Mouse (Mus musculus) sigmoid colon, adult 10 weeks (tissue): ENCODE measurements around the gene Gm49388. TPM values are rescaled to one million over a fixed set of nuclear protein-coding genes. Genes with fewer than 3 reads are reported as not detected.

Source experiments
- polyA plus RNA-seq: library from polyadenylated mRNA; stranded (reverse); fragments of 350-450 nt; fragmentation: Illumina TruSeq; extraction: RNeasy Lipid Tissue Mini Kit (QIAGEN cat#74804); gene quantifications from one replicate; pipeline ENCODE4 v1.2.3, GENCODE M21; 2014; ENCODE audit warnings: low read depth, low replicate concordance

Gene Gm49388
- polyA plus RNA-seq: not detected

DNA sequence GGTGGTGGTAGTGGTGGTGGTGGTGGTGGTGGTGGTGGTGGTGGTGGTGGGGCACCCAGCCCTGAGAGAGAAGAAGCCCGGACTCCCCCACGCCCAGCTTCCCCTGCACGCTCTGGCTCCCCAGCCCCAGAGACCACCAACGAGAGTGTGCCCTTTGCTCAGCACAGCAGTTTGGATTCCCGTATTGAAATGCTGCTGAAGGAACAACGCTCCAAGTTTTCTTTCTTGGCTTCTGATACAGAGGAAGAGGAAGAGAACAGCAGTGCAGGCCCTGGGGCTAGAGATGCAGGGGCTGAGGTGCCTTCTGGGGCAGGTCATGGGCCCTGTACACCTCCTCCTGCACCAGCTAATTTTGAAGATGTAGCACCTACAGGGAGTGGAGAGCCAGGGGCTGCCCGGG, at the start of gene Gm49388:
TSS of gene Gm49388 (plus strand) at position 301 of the 400 bp plus-strand sequence.

DNA sequence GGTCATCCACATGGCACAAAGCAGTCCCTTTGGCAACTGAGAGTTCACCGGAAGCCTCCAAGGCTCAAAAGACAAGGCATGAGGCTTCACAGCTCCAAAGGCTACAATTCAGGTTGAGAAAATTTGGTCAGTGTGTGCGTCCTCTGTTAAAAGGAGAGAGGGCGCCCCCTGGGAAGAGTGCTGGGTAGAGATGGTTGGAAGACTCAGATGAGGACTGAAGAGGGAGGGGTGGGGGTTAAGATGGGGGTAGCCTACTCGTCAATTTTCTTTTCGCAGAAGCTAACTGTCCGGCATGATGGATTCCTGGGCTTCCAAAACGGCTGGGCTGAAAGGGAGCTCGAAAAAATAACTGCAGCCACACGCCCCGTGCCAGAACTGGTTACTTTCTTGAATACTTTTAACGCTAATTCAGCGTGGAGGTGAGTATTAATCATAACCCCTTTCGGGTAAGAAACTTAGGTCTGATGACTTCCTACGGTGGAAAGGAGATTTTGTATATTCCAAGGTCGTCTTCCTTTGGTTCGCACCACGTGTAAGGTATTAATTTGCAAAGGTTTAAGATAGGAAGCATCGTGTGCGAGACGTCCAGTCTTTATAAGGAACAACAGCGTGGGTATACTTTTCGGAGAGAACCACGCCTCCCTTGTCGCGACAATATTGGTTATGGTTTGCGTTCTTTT, 40.9 kb upstream of the Gm49388 start, which contains the start of gene Fbxl19:
TSS of gene Fbxl19 (plus strand) at position 178 of the 680 bp plus-strand sequence.

DNA sequence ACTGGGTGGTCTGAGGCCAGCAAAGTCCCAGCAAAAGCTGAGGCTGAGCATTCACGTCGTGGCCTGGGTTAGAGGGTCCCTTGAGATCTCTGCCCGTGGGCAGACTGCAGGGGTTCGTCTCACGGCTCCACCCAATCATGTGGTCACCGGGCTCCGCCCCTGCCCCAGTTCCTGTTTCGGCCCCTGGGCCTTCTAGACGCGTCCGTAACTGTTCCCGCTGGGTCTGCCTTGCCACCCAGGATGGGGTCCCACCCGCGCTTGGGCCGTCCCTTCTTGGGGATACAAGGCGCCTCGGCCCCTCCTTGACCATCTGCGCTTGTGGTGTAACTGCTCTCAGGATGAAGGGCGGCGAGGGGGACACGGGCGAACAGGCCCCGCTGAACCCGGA, 15.8 kb upstream of the Gm49388 start, which contains the start of gene Orai3:
TSS of gene Orai3 (plus strand) at position 165 of the 388 bp plus-strand sequence.

DNA sequence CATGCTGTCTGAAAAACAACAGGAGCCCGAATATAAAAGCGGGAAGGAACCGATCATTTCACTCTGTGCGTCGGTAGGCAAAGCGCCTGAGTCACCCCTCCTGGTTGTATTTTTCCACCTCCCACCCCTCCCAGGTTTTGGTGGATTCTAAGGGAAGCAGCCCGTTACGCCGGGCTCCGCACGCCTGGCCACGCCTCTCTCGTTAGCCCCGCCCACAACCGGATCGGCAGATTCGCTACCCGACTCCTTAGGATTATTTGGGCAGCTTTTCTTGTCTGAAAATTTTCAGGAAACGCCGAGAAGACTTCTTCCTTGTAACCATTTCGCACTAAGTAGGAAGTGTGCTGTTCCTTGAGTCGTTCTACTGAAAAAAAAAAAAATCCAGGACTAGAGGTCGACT, 9.0 kb upstream of the Gm49388 start, which contains the start of gene Setd1a:
TSS of gene Setd1a (plus strand) at position 245 of the 400 bp plus-strand sequence.

DNA sequence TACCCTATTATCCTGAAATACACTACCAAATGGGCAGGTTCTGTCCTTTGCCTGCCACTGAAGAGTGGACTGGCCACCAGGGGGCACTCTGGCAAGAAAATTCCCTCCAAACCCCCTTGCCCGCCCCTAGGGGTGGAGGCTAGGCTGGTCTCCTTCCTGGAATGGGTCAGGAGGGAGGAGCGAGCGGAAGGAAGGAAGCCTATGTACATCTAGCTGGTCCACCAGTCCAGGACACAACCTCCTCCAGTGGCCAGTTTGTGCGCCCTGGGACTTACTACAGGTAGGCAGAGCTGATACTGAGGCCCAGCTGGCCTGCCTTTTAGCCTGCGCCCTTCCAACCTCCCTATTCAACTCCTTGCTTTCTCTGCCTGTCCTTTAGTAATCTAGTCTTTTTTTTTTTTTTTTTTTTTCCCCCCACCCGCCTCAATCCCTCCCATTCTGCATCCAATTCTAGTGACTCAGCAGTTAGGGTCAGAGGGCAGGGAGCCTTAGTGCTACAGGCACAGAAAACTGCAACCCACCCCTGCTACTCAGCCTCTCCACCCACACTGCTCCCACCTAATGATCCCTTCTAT, 15.1 kb downstream of the Gm49388 start, which contains the start of gene Hsd3b7:
TSS of gene Hsd3b7 (plus strand) at position 170 of the 575 bp plus-strand sequence.

DNA sequence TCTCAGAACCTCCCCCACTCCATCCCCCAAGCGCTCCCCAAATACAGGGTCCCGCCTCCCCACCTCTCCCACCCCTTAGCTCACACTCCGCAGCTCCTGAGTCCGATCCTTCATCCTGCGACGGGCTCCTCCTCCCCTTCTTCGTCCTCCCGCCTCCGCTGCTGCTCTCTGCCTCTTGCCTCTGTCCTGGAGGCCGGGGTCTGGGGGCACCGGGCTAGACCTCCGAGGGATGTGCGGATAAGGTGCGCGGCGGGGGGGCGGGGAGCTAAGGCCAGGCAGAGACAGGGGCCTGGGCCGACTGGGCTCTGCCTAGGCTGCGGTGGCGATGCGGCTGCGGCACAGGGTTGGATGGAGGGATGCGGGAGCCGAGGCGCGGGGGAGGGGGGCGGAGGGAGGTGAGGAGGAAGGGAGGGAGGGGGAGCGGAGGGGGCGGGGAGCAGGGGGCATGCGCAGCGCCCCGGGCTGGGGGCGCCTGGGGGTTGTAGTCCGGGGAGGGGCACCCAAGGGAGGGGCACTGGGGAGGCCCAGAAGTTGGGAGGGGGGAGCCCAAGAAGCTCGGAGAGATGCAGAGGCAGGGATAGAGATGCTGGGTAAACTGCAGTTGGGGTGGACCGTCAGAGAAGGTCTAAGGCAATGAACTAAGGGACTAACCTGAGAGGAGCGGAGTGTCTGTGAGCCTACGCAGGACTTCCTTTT, 38.9 kb downstream of the Gm49388 start, which contains the start of the genes Stx4a and Stx1b:
TSS of gene Stx4a (plus strand) at position 119 of the 696 bp plus-strand sequence.
TSS of gene Stx1b (minus strand) at position 374 of the 696 bp plus-strand sequence.

Other genes starting within 250 kb of the Gm49388 start
- gene Tmem265, start 224.2 kb upstream of the Gm49388 start, polyA plus RNA-seq: not detected
- 32.4 TPM for gene Phkg2, start 212.3 kb upstream of the Gm49388 start, polyA plus RNA-seq
- gene Ccdc189, start 197.0 kb upstream of the Gm49388 start, polyA plus RNA-seq: not detected
- gene Rnf40, start 196.8 kb upstream of the Gm49388 start, polyA plus RNA-seq: 2.1 TPM
- 6.8 TPM for gene Zfp629, start 169.8 kb upstream of the Gm49388 start, polyA plus RNA-seq
- 1.0 TPM for gene Bcl7c, start 76.7 kb upstream of the Gm49388 start, polyA plus RNA-seq
- gene Ctf1, start 72.9 kb upstream of the Gm49388 start, polyA plus RNA-seq: 2.8 TPM
- gene Ctf2, start 53.4 kb upstream of the Gm49388 start, polyA plus RNA-seq: not detected
- gene Fbxl19, start 41.1 kb upstream of the Gm49388 start, polyA plus RNA-seq: 1.2 TPM
- 3.5 TPM for gene Orai3, start 15.8 kb upstream of the Gm49388 start, polyA plus RNA-seq
- gene Setd1a, start 8.9 kb upstream of the Gm49388 start, polyA plus RNA-seq: 7.0 TPM
- 16.0 TPM for gene Hsd3b7, start 15.0 kb downstream of the Gm49388 start, polyA plus RNA-seq
- gene Stx4a, start 38.7 kb downstream of the Gm49388 start, polyA plus RNA-seq: 17.9 TPM
- 0.60 TPM for gene Stx1b, start 38.9 kb downstream of the Gm49388 start, polyA plus RNA-seq
- gene Zfp646, start 90.6 kb downstream of the Gm49388 start, polyA plus RNA-seq: 11.1 TPM
- 1.7 TPM for gene Zfp668, start 91.2 kb downstream of the Gm49388 start, polyA plus RNA-seq
- not detected for gene Prss53, start 105.4 kb downstream of the Gm49388 start, polyA plus RNA-seq
- not detected for gene Gm21974, start 109.8 kb downstream of the Gm49388 start, polyA plus RNA-seq
- 26.8 TPM for gene Vkorc1, start 110.0 kb downstream of the Gm49388 start, polyA plus RNA-seq
- 2.8 TPM for gene Bckdk, start 118.5 kb downstream of the Gm49388 start, polyA plus RNA-seq
- gene Kat8, start 126.9 kb downstream of the Gm49388 start, polyA plus RNA-seq: 10.2 TPM
- 1.0 TPM for gene Prss8, start 144.5 kb downstream of the Gm49388 start, polyA plus RNA-seq
- not detected for gene Prss36, start 161.1 kb downstream of the Gm49388 start, polyA plus RNA-seq
- gene Fus, start 181.8 kb downstream of the Gm49388 start, polyA plus RNA-seq: 788 TPM
- gene Pycard, start 208.3 kb downstream of the Gm49388 start, polyA plus RNA-seq: 99.2 TPM
- 0.91 TPM for gene Trim72, start 218.3 kb downstream of the Gm49388 start, polyA plus RNA-seq